Mouse (Mus musculus): Measurements from ENCODE around the gene Akr1c12.

DNA sequence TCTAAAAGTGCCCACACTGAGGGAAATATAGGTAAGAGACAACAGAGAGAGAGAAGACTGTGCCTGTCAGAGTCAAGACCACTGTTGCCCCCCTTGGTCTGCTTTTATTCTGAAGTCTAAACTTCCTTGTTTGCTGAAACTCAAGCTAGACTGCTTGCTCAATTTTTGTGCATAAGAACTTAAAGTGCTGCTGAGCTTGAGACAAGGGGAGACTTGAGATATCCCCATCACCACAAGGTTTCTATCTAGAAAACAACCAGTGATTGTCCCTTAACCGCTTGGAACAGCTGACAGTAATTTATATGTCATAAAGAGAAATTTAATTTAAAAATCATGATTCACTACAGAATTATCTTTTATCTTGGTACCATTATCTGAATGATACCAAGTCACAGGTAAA, 46.1 kb downstream of the Akr1c12 start:
- TF ChIP-seq CTCF (IDR thresholded peaks at IDR 0.05; ENCODE audit: low read depth, low read length), result no peak
- no peak for TF ChIP-seq POLR2A (IDR thresholded peaks at IDR 0.05; ENCODE audit: extremely low read depth, insufficient read depth, low read length)
